Comparison of ENCODE assay signal across 9 mouse cellular contexts in the genomic region with DNA sequence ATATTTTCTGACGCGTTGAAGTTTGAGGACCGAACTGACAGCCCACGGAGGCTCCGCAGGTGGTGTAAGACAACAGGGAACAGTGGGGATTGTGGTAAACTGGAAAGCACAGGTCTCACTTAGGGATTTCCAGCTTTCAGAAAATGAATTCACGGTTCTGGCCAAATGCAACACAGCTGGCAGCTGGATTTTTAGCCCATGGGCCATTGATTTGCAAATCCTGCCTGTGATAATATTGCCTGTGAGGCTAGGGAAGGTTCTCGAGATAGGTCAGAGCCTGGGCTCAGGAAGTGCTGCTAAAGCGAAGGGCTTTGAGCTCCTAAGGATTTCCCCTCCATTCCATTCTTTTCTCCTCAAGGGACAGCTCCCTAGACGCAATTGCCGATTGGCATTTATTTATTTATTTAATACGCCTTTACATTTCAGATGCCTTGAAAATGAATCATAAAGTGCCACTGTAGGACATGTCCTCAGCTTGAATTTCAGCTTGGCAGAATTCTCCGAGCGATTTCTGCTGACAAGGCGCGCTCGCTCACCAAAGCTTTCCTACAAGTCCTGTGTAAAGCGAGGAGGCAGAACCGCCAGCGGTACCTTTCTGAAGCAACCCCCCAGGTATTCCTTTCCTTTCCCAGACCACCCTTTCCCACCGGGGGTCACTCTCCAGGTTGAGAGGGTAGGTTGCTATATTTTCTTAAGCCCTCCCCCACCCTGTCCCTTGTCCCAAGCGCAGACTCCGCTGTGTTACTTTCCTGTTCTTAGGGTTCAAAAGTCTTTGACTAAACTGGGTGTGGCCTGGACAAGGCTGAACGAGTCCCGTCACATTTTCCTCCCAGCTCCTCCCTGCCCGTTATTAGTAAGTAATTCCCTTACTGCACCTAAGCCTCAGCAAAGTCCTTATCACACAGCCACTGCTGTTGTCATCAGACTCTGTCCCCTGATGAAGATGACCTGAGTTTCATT. TPM values are rescaled to one million over a fixed set of nuclear protein-coding genes. Genes with fewer than 3 reads are reported as not detected.
DNase-seq lines count a peak whose midpoint lies in the region; ATAC-seq and TF ChIP-seq lines count a peak whose summit lies in the region.
"Had no signal": no experiment of that assay in that cellular context is flagged by ENCODE, and none has a peak within 500 bp of the region (broad histone marks: within the 10 kb centered on the region; RNA-seq: fewer than 3 reads in every experiment).

No protein-coding gene starts in this region.

- H3K27ac ChIP-seq in liver, embryonic 12.5 days, result no peak overlapping the region
- H3K27ac ChIP-seq in forebrain, embryonic 15.5 days (replicated peaks), result no peak overlapping the region
- peak overlapping the region; percentile 96 for H3K27ac ChIP-seq in small intestine, adult 2 months (ENCODE audit: insufficient read depth, low read depth, low read length)

- WGBS in liver, embryonic 12.5 days (ENCODE audit: insufficient replicate concordance), result 8% methylated on average over 25 of the region's 25 CpGs
- 4% methylated on average over 25 of the region's 25 CpGs for WGBS in forebrain, embryonic 15.5 days
- 11% methylated on average over 25 of the region's 25 CpGs for WGBS in small intestine, adult 2 months

- no peak overlapping the region for H3K4me3 ChIP-seq in liver, embryonic 12.5 days
- no peak overlapping the region for H3K4me3 ChIP-seq in forebrain, embryonic 15.5 days
- H3K4me3 ChIP-seq in small intestine, adult 2 months (ENCODE audit: low read depth, low read length), result peak overlapping the region; percentile 63
- H3K4me3 ChIP-seq: megakaryocyte, embryonic 14.5 days had no signal

- no peaks in the 10 kb centered on the region for H3K36me3 ChIP-seq in liver, embryonic 12.5 days
- no peaks in the 10 kb centered on the region for H3K36me3 ChIP-seq in forebrain, embryonic 15.5 days
- no peaks in the 10 kb centered on the region for H3K36me3 ChIP-seq in small intestine, adult 2 months (ENCODE audit: control insufficient read depth, insufficient read depth, low read length)

- peaks cover 39% of the 10 kb centered on the region for H3K27me3 ChIP-seq in liver, embryonic 12.5 days (replicated peaks)
- H3K27me3 ChIP-seq in forebrain, embryonic 15.5 days, result no peaks in the 10 kb centered on the region
- no peaks in the 10 kb centered on the region for H3K27me3 ChIP-seq in small intestine, adult 2 months (ENCODE audit: control insufficient read depth, insufficient read depth, low read length)

- TF ChIP-seq POLR2A in small intestine, adult 2 months (IDR thresholded peaks at IDR 0.05; ENCODE audit: low read depth, low read length), result peak; percentile 52; the same call in 1 of the 2 replicates

- H3K4me1 ChIP-seq in liver, embryonic 12.5 days, result no peaks in the 10 kb centered on the region
- H3K4me1 ChIP-seq in forebrain, embryonic 15.5 days, result no peaks in the 10 kb centered on the region; the same call in 1 of the 2 replicates
- peaks cover 16% of the 10 kb centered on the region; the same call in 1 of the 2 replicates for H3K4me1 ChIP-seq in small intestine, adult 2 months (ENCODE audit: control insufficient read depth, insufficient read depth, insufficient read length, low read length)
- H3K4me1 ChIP-seq: megakaryocyte, embryonic 14.5 days had no signal

- peak overlapping the region; percentile 35; the same call in 1 of the 2 replicates for H3K4me2 ChIP-seq in liver, embryonic 12.5 days
- H3K4me2 ChIP-seq in forebrain, embryonic 15.5 days (replicated peaks), result 0 out of 2 replicates have a peak overlapping the region, but pooled peaks have one; percentile 18

- ATAC-seq in liver, embryonic 12.5 days, result no peak
- no peak for ATAC-seq in forebrain, embryonic 15.5 days (replicated peaks)

- no peak for TF ChIP-seq CTCF in small intestine, adult 2 months (IDR thresholded peaks at IDR 0.05; ENCODE audit: extremely low read depth, insufficient read length, insufficient replicate concordance, low read depth, low read length)

- no peaks in the 10 kb centered on the region for H3K9me3 ChIP-seq in liver, embryonic 12.5 days (replicated peaks)
- H3K9me3 ChIP-seq in forebrain, embryonic 15.5 days, result no peaks in the 10 kb centered on the region
- H3K9me3 ChIP-seq: megakaryocyte, embryonic 14.5 days had no signal

- no peak for DNase-seq in liver
- DNase-seq in kidney, postnatal 14 days, result peak; percentile 17
- DNase-seq in layer of hippocampus, postnatal 10 days (ENCODE audit: low spot score in 2 of 2), result no peak
- DNase-seq in spleen, adult 18-20 months, result no peak
- DNase-seq in spleen, postnatal 36 days (ENCODE audit: low spot score in 2 of 2), result no peak

- no peak overlapping the region for H3K9ac ChIP-seq in liver, embryonic 12.5 days
- no peak overlapping the region for H3K9ac ChIP-seq in forebrain, embryonic 15.5 days (replicated peaks)

RNA-seq across cellular contexts. Expression of gene Bnc1, which starts 24.9 kb away (rescaled TPM):
- 1.8 and 1.9 TPM in 2 replicates for polyA plus RNA-seq in liver, embryonic 12.5 days (2016; fragmentation: Nextera tagmentation; extraction: Ambion mirVana)
- polyA plus RNA-seq in forebrain, embryonic 15.5 days (2015; fragmentation: Nextera tagmentation; extraction: Ambion mirVana), result 0.04 and 0.05 TPM in 2 replicates
- 0.05 and 0.17 TPM in 2 replicates for polyA plus RNA-seq in small intestine, adult 2 months (2012; rRNA removed)
- total RNA-seq in layer of hippocampus, postnatal 10 days (2021), result not detected
